Mouse (Mus musculus) urinary bladder, adult 2 months (tissue): Measurements from ENCODE around the gene Ccdc30. TPM values are rescaled to one million over a fixed set of nuclear protein-coding genes. Genes with fewer than 3 reads are reported as not detected.

Experiments
- DNase-seq: peaks from one replicate; pipeline ENCODE4 v3.0.0; 2022; ENCODE audit warnings: low spot score
- polyA plus RNA-seq: library from polyadenylated mRNA; depleted of rRNA; stranded (reverse); fragments of >200 nt; gene quantifications from 2 replicates; pipeline ENCODE4 v1.2.3, GENCODE M21; 2012

Ccdc30 gene
- polyA plus RNA-seq, 1 experiment, result 0.98 TPM

- no peak for DNase-seq
Measured at GRCm38 (mm10) chr4:119417270-119417669, 1.9 kb upstream of the Ccdc30 start.

GRCm38 (mm10) chr4:119412791-119413190 is 2.5 kb downstream of the Ccdc30 start:
- no peak for DNase-seq

GRCm38 (mm10) chr4:119411877-119412650 is 3.3 kb downstream of the Ccdc30 start:
- no peak for DNase-seq

GRCm38 (mm10) chr4:119403431-119403830 is 11.9 kb downstream of the Ccdc30 start:
- DNase-seq, result no peak

- DNase-seq, result no peak
Measured at GRCm38 (mm10) chr4:119400896-119401295, 14.4 kb downstream of the Ccdc30 start.

GRCm38 (mm10) chr4:119398751-119399150 is 16.6 kb downstream of the Ccdc30 start:
- DNase-seq, result no peak

- no peak for DNase-seq
Measured at GRCm38 (mm10) chr4:119390369-119390768, 25.0 kb downstream of the Ccdc30 start.

GRCm38 (mm10) chr4:119389184-119389583 is 26.1 kb downstream of the Ccdc30 start:
- DNase-seq, result no peak

GRCm38 (mm10) chr4:119381471-119382190 is 33.7 kb downstream of the Ccdc30 start:
- no peak for DNase-seq

- no peak for DNase-seq
Measured at GRCm38 (mm10) chr4:119369460-119369859, 45.9 kb downstream of the Ccdc30 start.

- DNase-seq, result no peak
Measured at GRCm38 (mm10) chr4:119366758-119367526, 48.4 kb downstream of the Ccdc30 start.

GRCm38 (mm10) chr4:119362231-119362630 is 53.1 kb downstream of the Ccdc30 start:
- no peak for DNase-seq

- peak; percentile 21 for DNase-seq
Measured at GRCm38 (mm10) chr4:119359196-119359971, 55.9 kb downstream of the Ccdc30 start.

- DNase-seq, result no peak
Measured at GRCm38 (mm10) chr4:119345508-119345907, 69.8 kb downstream of the Ccdc30 start.

- DNase-seq, result no peak
Measured at GRCm38 (mm10) chr4:119338861-119339361, 76.4 kb downstream of the Ccdc30 start.

- no peak for DNase-seq
Measured at GRCm38 (mm10) chr4:119338422-119338821, 76.9 kb downstream of the Ccdc30 start.

- DNase-seq, result no peak
Measured at GRCm38 (mm10) chr4:119333487-119333886, 81.8 kb downstream of the Ccdc30 start.

GRCm38 (mm10) chr4:119320896-119321550 is 94.3 kb downstream of the Ccdc30 start:
- DNase-seq, result no peak

- peak; percentile 89 for DNase-seq
Measured at GRCm38 (mm10) chr4:119320131-119320830, 95.0 kb downstream of the Ccdc30 start, which contains the start of gene Ppih. Gene Ppih, minus strand, starts transcription at chr4:119320546.

GRCm38 (mm10) chr4:119313756-119314155 is 101.6 kb downstream of the Ccdc30 start:
- no peak for DNase-seq
